Mouse (Mus musculus): ENCODE results near the gene Cdiptos. TPM values are rescaled to one million over a fixed set of nuclear protein-coding genes. Genes with fewer than 3 reads are reported as not detected.

Cdiptos gene
- total and polyA plus RNA-seq, 2 experiments from 2014 or later: 1.5 TPM; not detected in 1

DNA sequence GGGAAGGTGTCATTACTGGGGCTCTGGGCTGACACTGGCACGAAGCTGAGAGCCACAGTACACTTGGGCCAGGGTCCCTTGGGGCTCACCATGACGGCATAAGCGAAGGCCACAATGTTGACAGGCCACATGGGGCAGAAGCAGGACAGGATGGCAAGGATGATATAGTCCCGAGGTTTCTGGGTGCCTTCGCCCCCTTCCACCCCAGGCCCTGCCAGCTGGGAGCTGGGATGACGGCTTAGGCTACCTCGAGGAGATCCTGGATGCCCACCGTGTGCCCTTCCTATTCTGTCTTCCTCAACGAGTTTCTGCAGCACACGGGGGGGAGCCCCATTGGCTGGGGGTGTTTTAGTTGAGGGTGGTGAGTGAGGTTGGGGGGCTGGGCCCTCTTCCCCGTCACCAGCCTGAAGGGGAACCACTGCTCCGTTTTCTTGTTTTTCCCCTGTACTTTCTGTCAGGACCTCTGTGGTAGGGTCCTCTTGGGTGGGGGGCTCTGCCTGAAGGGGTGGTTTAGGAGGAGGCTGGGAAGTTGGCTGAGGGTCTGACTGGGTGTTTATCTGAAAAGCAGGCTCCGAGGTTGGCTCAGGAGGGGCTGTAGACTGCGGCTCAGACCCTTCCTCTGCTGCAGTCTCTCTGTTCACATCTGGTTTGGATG is 43.5 kb upstream of the Cdiptos start:
- no peak for TF ChIP-seq CTCF (IDR thresholded peaks at IDR 0.05; ENCODE audit: low read depth)
- no peak for TF ChIP-seq EP300 (IDR thresholded peaks at IDR 0.05; ENCODE audit: low read depth)
- Histone ChIP-seq H3K9ac (replicated peaks; ENCODE audit: low read depth, low read length) (no peak overlapping the region), H3K27ac (ENCODE audit: low read depth) (no peak overlapping the region)

GRCm38 (mm10) chr7:127018416-127019305 is 42.8 kb upstream of the Cdiptos start:
- Histone ChIP-seq H3K4me3 (ENCODE audit: low read depth, low read length) (no peak overlapping the region), H3K36me3 (replicated peaks; ENCODE audit: control insufficient read depth, insufficient read depth, low read length) (peaks cover 22% of the 10 kb centered on the region), H3K4me1 (ENCODE audit: control insufficient read depth, insufficient read depth) (peaks cover 31% of the 10 kb centered on the region), H3K9ac (replicated peaks; ENCODE audit: low read depth, low read length) (no peak overlapping the region), H3K27me3 (ENCODE audit: control insufficient read depth, insufficient read depth, low read length) (no peaks in the 10 kb centered on the region), H3K4me2 (ENCODE audit: low read depth, low read length) (no peak overlapping the region), H3K27ac (ENCODE audit: low read depth) (peak overlapping the region; percentile 88; the same call in 1 of the 2 replicates), H3K9me3 (replicated peaks; ENCODE audit: control insufficient read depth, low read length) (no peaks in the 10 kb centered on the region)
- no peak for ATAC-seq (ENCODE audit: insufficient read depth, low read depth)
- no peak for DNase-seq (ENCODE audit: low spot score)
- 65% methylated on average over 15 of the region's 15 CpGs for WGBS
- TF ChIP-seq CTCF (IDR thresholded peaks at IDR 0.05; ENCODE audit: low read depth) (no peak), EP300 (IDR thresholded peaks at IDR 0.05; ENCODE audit: low read depth) (no peak)

More for the DNA sequence above, 43.5 kb upstream of the Cdiptos start:
- WGBS: 78% methylated on average over 14 of the region's 14 CpGs
- Histone ChIP-seq H3K9me3 (replicated peaks; ENCODE audit: control insufficient read depth, low read length) (no peaks in the 10 kb centered on the region), H3K4me1 (ENCODE audit: control insufficient read depth, insufficient read depth) (peaks cover 39% of the 10 kb centered on the region), H3K4me2 (ENCODE audit: low read depth, low read length) (peak overlapping the region; percentile 78; the same call in 1 of the 2 replicates), H3K4me3 (ENCODE audit: low read depth, low read length) (no peak overlapping the region), H3K36me3 (replicated peaks; ENCODE audit: control insufficient read depth, insufficient read depth, low read length) (peaks cover 30% of the 10 kb centered on the region), H3K27me3 (ENCODE audit: control insufficient read depth, insufficient read depth, low read length) (no peaks in the 10 kb centered on the region)
- DNase-seq (ENCODE audit: low spot score): no peak
- ATAC-seq (ENCODE audit: insufficient read depth, low read depth): no peak

DNA sequence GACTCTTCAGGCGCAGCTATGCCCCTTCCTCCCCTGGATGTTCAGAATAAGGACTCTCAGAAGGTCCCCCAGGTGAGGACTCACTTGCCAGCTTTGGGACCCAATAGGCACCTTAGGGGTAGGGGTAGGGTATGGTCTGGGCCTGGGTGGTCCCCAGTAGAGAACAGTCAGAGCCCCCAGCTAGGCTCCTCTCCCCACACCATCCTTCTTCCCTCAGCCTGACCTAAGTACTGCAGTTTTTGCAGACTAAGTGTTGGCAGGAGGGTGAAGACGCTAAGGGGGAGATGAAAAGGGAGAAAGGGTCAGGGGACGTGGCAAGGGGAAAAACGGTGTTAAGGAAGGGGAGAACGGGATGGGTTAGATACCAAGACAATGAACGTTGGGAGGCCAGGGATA is 42.0 kb upstream of the Cdiptos start:
- H3K9ac ChIP-seq (replicated peaks; ENCODE audit: low read depth, low read length): no peak overlapping the region
- peaks cover 15% of the 10 kb centered on the region for H3K36me3 ChIP-seq (replicated peaks; ENCODE audit: control insufficient read depth, insufficient read depth, low read length)
- H3K4me1 ChIP-seq (ENCODE audit: control insufficient read depth, insufficient read depth): peaks cover 26% of the 10 kb centered on the region
- TF ChIP-seq EP300 (IDR thresholded peaks at IDR 0.05; ENCODE audit: low read depth): no peak
- TF ChIP-seq CTCF (IDR thresholded peaks at IDR 0.05; ENCODE audit: low read depth): no peak
- no peaks in the 10 kb centered on the region for H3K27me3 ChIP-seq (ENCODE audit: control insufficient read depth, insufficient read depth, low read length)
- no peak overlapping the region for H3K4me3 ChIP-seq (ENCODE audit: low read depth, low read length)
- no peaks in the 10 kb centered on the region for H3K9me3 ChIP-seq (replicated peaks; ENCODE audit: control insufficient read depth, low read length)
- H3K4me2 ChIP-seq (ENCODE audit: low read depth, low read length): no peak overlapping the region
- no peak for ATAC-seq (ENCODE audit: insufficient read depth, low read depth)
- no peak for DNase-seq (ENCODE audit: low spot score)
- peak overlapping the region; percentile 88; the same call in 1 of the 2 replicates for H3K27ac ChIP-seq (ENCODE audit: low read depth)
- 36% methylated on average over 6 of the region's 6 CpGs for WGBS

DNA sequence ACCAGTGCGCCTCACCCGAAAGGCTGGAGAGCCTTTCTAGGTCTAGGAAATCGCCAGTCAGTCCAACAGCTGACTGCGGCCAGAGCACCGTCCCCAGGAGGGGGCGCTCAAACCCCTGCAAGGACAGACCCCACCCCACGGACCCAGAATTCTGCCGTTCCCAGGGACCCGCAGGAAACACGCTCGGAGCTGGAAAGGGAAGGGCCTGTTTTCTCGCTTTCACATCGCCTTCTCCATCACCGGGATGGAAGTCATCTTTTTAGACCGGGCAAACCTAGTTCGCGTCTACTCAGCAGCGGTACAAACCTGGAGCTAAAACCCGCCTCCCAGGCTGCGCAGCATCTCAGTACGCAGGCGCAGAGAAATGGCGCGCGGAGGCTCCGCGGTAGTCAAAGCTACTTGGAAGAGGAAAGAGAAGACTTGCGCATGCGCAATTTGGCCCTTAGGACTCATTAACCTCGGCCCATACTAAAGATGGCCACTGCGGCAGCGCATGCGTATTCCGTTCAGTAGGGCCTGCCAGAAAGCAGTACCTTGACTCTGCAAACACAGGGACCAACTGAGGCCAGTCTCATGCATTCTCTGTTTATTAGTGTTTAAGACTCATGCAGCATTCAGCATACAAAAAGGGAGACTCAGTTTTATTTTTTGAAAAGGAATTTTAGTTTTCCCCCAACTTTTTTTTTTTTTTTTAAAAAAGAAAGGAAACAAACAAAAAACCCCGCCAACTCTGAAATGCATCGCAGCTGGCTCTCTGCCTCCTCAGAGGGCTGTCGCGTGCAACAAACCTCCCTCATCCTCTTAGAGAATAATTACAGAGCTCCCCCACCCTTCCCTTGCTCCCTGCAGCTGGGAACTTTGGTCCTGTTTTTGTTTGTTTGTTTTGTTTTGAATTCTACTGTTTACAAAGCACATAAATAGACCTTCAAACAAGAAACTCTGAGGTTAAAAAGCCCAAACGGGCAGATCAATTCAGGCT is 41.4 kb upstream of the Cdiptos start, which contains the start of gene Pagr1a:
Gene Pagr1a (minus strand): TSS at position 382 of the 979 bp plus-strand sequence.
- Histone ChIP-seq H3K9me3 (replicated peaks; ENCODE audit: control insufficient read depth, low read length) (no peaks in the 10 kb centered on the region), H3K4me2 (ENCODE audit: low read depth, low read length) (peak within 1 kb of the TSS; percentile 89), H3K9ac (replicated peaks; ENCODE audit: low read depth, low read length) (peak within 1 kb of the TSS; percentile 63), H3K27me3 (ENCODE audit: control insufficient read depth, insufficient read depth, low read length) (no peaks in the 10 kb centered on the region), H3K36me3 (replicated peaks; ENCODE audit: control insufficient read depth, insufficient read depth, low read length) (peaks cover 13% of the 10 kb centered on the region; the same call in 1 of the 2 replicates), H3K4me3 (ENCODE audit: low read depth, low read length) (peak within 1 kb of the TSS; percentile 53), H3K27ac (ENCODE audit: low read depth) (peak within 1 kb of the TSS; percentile 88), H3K4me1 (ENCODE audit: control insufficient read depth, insufficient read depth) (peaks cover 26% of the 10 kb centered on the region)
- 3% methylated on average over 39 of the region's 39 CpGs for WGBS
- TF ChIP-seq EP300 (IDR thresholded peaks at IDR 0.05; ENCODE audit: low read depth) (no peak), CTCF (IDR thresholded peaks at IDR 0.05; ENCODE audit: low read depth) (peak; percentile 66)
- DNase-seq (ENCODE audit: low spot score) (peak; percentile 99), ATAC-seq (ENCODE audit: insufficient read depth, low read depth) (peak; percentile 87)

All from heart, postnatal 0 days (tissue).